Mouse (Mus musculus) cerebellum, postnatal 25 days (tissue): ENCODE results near the gene Bsn.
A peak's percentile ranks its signal among the peaks of the same experiment; 100 is the strongest.
"Not testable (repeated sequence)": the region's sequence is repeated elsewhere in the genome, so short reads cannot be mapped to it uniquely, and the experiment has no call there.

Source experiments
- DNase-seq, 2 experiments: peaks; one replicate each; pipeline ENCODE4 v3.0.0; 2021; ENCODE audit warnings: mixed read lengths in 2 of 2

Gene Bsn

GRCm38 (mm10) chr9:108147606-108148005, 42.6 kb downstream of the Bsn start:
- peak in 1 of 2 experiments; percentile 39 for DNase-seq

GRCm38 (mm10) chr9:108146451-108146850, 43.7 kb downstream of the Bsn start:
- peak; percentile 76 to 78 for DNase-seq

- DNase-seq, result no peak
These were observed 44.4 kb downstream of the Bsn start for GRCm38 (mm10) chr9:108145740-108146139.

- no peak for DNase-seq
These were observed 45.6 kb downstream of the Bsn start for GRCm38 (mm10) chr9:108144371-108145270.

- DNase-seq, result peak in 1 of 2 experiments; percentile 60
These were observed 46.7 kb downstream of the Bsn start for GRCm38 (mm10) chr9:108143470-108143869.

GRCm38 (mm10) chr9:108141387-108141786, 48.8 kb downstream of the Bsn start:
- DNase-seq, result no peak

- DNase-seq, result peak; percentile 71 to 77
These were observed 50.1 kb downstream of the Bsn start for GRCm38 (mm10) chr9:108139963-108140695.

GRCm38 (mm10) chr9:108139169-108139962, 50.8 kb downstream of the Bsn start:
- DNase-seq, result peak; percentile 93 to 98

GRCm38 (mm10) chr9:108138118-108138517, 52.1 kb downstream of the Bsn start:
- no peak for DNase-seq

GRCm38 (mm10) chr9:108137523-108137922, 52.7 kb downstream of the Bsn start:
- DNase-seq, result peak in 1 of 2 experiments; percentile 55

- peak; percentile 85 for DNase-seq
These were observed 53.2 kb downstream of the Bsn start for GRCm38 (mm10) chr9:108136930-108137462.

- peak in 1 of 2 experiments; percentile 69 for DNase-seq
These were observed 54.0 kb downstream of the Bsn start for GRCm38 (mm10) chr9:108136225-108136624.

GRCm38 (mm10) chr9:108135679-108136078, 54.5 kb downstream of the Bsn start:
- not testable (repeated sequence) for DNase-seq

GRCm38 (mm10) chr9:108133478-108133877, 56.7 kb downstream of the Bsn start:
- peak; percentile 86 to 89 for DNase-seq

GRCm38 (mm10) chr9:108132373-108132772, 57.8 kb downstream of the Bsn start:
- no peak for DNase-seq

GRCm38 (mm10) chr9:108131502-108131901, 58.7 kb downstream of the Bsn start:
- DNase-seq, result no peak

- DNase-seq, result peak; percentile 77
These were observed 60.9 kb downstream of the Bsn start for GRCm38 (mm10) chr9:108129042-108129948.

- DNase-seq, result peak; percentile 50 to 63
These were observed 61.9 kb downstream of the Bsn start for GRCm38 (mm10) chr9:108128248-108128647.

- DNase-seq, result no peak
These were observed 63.6 kb downstream of the Bsn start for GRCm38 (mm10) chr9:108126436-108127180.

- peak in 1 of 2 experiments; percentile 54 for DNase-seq
These were observed 64.5 kb downstream of the Bsn start for GRCm38 (mm10) chr9:108125731-108126130.

GRCm38 (mm10) chr9:108123916-108124315, 66.3 kb downstream of the Bsn start:
- no peak for DNase-seq
